Mouse (Mus musculus) ES-E14 (cell line): ENCODE data around the gene Snrpb.

ENCODE experiments used
- CHD2 ChIP-seq: IDR thresholded peaks from 2 replicates; pipeline ENCODE4 v1.6.1; 2014; ENCODE audit warnings: mild to moderate bottlenecking, low read depth, low read length, inconsistent platforms
- MAFK ChIP-seq: IDR thresholded peaks from 2 replicates; pipeline ENCODE4 v1.6.1; 2014; ENCODE audit warnings: mild to moderate bottlenecking, low read depth, low read length, inconsistent platforms; ENCODE audit not compliant: insufficient read depth

- no peak for TF ChIP-seq CHD2
- no peak for TF ChIP-seq MAFK
These were observed 21.7 kb downstream of the Snrpb start for GRCm38 (mm10) chr2:130157231-130158087.
